Mouse (Mus musculus): ENCODE measurements at regions not wholly inside any gene's neighbourhood (a gene's known extent, or its start where the extent isn't known, plus 50 kb on each side); places are given as distances from the start of the nearest gene placed in this dataset.
A peak's percentile ranks its signal among the peaks of the same experiment; 100 is the strongest.

DNA sequence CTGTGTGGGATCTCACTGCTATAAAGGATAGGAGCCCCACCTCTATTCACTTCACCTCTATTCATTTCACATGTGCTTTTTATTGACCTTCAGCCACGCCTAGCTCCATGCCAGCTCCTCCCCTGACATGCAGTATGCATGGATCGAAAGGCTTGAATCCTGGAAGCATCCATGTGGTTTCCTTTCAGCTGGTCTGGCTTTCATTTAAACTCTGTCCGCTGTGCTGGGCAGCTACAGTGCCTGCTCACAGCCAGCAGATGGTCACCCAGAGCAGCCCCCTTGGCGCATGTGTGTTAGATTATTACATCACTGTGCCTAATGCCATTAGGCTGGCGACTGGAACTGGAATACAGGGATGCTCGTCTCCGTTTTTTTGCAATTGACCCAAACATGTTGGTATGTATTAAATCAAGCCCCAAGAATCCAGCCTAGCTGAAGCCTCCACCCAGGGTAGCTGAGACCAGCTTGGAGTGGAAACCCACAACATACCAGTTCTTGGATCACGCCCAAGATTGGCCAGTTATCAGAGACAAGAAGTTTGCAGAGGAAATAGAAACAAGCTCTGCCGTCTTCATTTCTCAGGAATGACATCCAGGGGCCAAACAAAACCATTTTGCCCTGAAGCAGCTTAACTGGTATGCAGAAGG is 113.2 kb downstream of the Inhbb start:
- intact Hi-C loops (cut with DNase I) = no loop called here

DNA sequence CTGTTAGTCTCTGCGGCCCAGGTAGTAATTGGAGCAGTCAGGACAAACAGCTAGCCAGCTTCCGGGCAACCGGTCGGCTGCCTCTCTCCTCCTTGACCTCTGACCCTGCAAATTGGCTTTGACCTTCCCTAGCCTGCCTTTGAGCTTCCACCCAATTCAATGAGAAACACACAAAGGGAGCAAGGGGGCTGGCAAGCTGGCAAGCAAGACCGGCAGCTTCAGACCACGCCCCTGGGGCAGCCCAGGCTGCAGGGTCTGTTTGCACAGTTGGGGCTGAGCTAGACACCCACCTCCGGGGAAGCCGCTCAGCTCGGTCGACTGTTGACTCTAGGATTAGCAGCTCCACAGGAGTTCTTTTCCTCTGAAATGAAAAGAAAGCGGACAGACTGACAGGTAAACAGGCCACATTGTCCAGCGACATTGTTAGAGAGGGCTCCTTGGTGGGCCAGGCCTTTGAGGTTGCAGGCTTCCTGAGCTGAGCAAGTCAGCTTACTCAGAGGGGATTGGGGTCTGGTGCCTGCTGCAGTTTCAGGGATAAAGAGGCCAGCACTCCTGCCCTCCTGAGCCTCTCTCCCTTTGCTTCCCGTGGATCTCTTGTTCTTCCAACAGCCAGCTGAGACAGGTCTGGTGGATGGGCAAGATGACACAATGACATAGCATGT is 116.6 kb downstream of the Inhbb start:
- intact Hi-C loops (cut with DNase I) = no loop called here
- DNase-seq = no peak

More for the DNA sequence above, 113.2 kb downstream of the Inhbb start:
- peak in 1 of 2 experiments; percentile 29 for DNase-seq

DNA sequence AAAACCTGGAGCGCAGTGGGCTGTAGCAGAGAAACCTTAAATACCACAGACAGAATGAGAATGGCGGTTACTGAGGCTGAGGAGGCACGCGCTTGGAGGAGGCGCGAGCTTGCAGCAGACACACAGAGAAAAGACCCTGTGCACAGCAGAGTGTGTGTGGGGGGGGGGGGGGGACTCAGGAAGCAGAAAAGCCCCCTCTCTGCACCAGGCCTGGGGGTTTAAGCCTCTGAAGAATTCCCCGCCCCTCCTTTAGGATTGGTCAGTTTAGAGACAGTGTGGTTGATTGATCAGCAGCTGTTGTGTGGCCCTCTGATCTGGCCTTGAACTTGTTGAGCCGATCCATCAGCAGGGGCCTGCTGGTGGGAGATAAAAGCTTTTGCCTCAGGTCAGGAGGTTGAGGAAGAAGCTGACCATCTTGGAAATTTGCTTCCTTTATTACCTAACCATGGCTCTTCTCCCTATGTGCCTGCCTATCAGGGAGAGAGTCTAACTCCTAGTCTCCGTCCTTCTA is 117.5 kb downstream of the Inhbb start:
- DNase-seq = no peak
- intact Hi-C loops (cut with DNase I) = no loop called here

DNA sequence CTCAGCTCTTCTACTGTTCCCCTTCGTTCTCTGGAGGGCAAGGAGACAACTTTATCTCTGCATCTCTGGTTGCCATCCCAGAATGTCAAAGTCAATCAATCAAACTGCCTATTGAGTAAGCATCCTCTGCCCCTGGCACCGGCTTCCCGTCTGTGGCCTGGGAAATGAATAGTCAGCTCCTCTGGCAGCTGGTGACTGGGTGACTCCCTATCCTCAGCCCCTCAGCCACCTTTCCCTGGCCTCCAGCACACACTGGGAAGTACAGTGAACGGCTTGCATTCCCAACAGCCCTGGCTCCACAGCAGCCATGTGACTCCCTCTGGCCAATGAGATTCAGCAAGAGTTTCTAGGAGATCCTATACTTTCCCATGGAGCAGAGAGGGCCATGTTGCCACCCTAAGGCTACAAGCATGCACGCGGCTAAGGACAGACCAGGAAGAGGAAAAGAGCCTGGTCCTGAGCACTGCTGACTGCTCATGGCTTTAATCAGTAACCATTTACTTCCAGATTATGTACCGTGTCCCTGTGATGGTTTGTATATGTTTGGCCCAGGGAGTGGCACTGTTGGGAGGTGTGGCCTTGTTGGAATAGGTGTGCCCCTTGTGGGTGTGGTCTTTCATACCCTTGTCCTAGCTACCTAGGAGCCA is 119.6 kb downstream of the Inhbb start:
- DNase-seq = no peak
- intact Hi-C loops (cut with DNase I) = no loop called here

DNA sequence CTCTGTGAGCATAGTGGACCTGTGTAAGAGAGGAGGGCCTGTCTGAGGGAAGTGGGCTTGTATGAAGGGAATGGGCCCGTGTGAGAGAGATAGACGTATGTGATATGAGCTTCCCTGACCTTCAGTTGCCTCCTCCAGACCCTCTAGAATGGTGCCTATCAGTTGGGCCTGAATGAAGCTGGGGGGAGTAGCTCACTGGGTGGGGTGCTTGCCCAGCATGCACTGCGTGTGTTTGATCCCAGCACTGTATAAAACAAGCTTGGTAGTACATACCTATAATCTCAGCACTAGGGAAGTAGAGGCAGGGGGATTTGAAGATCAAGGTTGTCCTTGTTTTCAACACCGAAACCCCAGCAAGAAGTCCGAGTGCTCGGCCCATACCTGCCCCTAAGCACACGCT is 120.1 kb downstream of the Inhbb start:
- no peak for DNase-seq
- intact Hi-C loops (cut with DNase I) = no loop called here

DNA sequence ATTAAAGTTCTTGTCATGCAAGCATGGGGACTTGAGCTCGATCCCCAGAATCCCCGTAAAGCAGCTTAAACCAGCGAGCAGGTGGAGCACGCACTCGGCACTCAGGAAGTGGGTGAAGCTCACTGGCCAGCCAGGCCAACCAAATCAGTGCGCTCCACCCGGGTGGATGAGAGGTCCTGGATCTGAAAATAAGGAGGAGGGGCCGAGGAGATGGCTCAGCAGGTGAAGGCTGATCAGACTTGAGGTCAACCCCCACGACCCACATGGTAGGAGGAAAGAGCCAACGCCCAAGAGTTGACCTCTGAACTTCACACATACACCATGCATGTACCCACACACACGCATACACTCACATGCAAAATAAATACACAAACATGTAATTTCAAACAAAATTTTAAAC is 120.8 kb downstream of the Inhbb start:
- intact Hi-C loops (cut with DNase I) = no loop called here
- no peak for DNase-seq

DNA sequence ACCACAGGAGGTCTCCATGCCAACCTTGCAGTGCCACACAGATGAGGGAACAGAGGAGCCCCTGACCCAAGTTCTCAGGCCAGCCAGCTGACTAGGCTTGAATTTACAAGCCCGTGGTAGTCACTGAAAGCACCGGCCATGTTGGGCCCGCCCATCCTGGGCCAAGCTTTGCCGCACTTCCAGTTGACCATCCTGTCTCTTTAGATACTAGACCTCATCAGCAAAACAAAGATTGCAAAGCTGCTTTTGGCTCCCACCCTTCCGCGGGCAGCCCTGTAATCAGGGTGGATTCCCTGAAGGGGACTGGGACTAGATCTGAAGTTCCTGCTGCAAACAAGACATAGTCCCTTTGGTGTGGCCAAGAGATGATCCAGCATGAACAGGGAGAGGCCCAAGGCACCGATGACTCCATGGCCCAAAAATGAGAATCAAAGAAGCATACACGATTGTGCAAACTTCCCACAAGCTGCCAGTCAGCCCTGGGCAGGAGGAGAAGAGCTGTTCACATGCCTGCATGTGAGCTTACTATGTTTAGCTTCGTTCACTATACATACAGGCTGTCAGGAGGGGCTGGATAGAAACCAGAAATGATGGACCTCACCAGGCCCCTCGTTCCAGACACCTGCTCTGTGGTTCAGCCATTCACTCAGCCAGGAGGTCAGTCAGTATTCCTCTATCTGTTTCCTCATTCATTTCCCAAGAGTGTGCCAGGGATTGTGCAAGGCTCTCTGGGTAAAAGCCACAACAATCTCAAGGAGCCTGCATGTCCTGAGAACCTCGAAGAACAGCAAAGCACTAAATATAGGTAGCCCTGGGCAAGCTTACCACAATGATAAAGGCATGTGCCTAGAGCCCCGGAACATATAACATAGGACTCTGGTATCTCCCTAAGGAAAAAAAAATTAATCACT is 122.0 kb downstream of the Inhbb start:
- DNase-seq = peak; percentile 18 to 25
- intact Hi-C loops (cut with DNase I) = no loop called here

DNA sequence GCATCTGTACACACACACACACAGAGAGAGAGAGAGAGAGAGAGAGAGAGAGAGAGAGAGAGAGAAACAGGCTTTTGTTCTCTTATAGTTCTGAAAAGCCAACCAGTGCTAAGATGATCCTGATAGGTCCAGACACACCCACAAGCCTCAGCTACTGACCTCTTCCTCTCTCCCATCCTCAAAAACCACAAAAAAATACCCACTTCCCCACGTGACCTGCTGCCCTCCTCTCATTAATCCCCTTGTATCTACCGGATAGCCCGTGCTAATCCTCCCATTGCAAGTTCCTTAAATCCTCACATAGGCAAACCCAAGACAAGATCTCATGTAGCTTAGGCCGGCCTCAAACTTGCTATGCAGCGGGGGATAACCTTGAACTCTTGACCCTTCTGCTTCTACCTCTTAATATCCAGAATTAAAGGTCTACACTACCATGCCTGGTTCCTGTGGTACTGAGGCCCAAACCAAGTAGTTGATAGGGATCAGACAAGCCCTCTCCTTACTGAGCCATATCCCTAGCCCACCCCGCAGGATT is 123.3 kb downstream of the Inhbb start:
- intact Hi-C loops (cut with DNase I) = no loop called here
- no peak for DNase-seq

DNA sequence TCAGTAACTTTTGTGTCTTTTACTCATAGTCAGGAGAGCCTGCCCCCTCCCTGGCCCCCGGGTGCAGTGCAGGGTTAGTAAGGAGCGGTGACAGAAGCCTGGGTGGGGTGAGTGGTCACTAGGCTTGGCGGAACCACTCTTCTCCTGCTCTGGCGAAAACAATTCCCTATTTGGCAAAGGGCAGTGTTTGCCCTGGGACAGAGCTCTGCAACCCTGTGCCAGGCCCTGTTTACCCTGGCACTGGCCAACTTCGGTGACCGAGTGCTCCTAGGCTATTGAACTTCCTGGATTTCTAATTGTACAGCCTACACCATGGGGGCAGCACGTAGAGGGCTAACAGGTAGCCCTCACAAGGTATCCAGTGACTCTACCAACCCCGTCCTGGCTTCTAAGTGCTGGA is 126.9 kb downstream of the Inhbb start:
- intact Hi-C loops (cut with DNase I) = no loop called here
- DNase-seq = peak in 1 of 2 experiments; percentile 11

DNA sequence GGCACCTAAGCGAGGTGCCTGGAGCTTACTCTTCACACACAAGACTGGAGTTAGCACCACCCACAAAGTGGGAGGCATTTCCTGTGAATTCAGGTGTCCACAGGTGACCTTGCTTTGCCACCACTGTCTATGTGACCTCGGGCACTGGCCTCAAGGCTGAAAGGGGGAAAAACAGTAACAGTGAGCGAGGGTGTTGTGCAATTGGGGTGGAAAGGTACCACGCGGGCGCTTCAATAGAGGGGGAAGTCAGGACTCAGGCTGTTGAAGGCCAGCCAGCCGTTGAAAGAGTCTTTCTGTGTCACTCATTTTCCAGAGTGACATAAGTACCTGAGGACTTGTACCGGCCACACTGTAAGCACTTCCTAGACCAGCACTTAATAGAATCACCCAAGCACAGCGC is 128.2 kb downstream of the Inhbb start:
- intact Hi-C loops (cut with DNase I) = no loop called here
- DNase-seq = no peak

DNA sequence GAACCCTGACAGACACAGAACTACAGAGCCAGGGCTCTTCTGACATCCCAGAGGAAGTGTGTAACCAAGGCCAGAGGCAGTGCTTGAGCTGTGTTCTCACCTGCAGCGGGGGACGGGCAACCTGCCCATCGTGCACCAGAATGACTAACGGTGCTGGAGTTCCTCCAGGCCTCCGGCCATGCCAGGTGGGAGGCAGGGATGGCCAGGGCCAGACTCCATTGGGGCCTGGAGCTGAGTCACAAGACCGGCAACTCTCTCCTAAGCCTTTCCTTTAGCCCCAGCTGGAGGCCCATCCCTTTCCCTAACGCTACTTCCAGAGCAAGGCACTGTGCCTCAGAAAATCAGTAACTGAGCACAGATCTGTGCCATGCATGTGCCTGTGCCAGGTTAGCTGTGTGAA is 129.8 kb downstream of the Inhbb start:
- DNase-seq = peak; percentile 67 to 71
- intact Hi-C loops (cut with DNase I) = no loop called here

DNA sequence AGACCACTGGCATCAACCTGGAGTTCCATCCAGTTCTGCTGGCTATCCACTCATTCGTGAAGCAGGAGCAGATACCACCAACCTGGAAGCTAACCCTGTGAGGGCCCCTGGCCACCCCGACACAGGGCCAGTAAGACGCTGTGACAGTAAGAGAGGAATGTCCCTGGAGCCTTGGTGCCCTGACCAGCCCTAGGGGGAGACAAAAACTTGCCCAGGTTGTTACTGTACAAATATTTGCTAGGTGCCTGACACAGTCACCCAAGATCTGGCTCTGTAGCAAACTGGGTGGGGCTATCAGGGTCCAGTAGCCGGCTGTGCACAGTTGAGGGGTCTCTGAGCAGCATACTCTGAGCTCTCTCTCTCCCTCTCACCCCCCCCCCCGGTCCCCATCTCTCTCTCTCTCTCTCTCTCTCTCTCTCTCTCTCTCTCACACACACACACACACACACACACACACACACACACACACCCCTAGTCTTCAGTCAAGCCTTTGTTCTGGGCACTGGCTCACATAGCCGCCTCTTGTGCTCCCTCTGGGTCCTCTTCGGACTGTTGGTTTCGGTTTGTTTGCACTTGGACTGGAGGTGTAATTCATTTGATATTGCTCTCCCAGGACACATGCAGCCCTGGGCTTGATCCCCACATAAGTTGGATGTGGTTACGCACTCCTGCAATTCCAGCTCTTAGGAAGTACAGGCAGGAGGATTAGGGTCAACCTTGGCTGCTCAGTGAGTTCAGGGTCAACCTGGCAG is 131.7 kb downstream of the Inhbb start:
- DNase-seq = no peak
- intact Hi-C loops (cut with DNase I) = no loop called here

DNA sequence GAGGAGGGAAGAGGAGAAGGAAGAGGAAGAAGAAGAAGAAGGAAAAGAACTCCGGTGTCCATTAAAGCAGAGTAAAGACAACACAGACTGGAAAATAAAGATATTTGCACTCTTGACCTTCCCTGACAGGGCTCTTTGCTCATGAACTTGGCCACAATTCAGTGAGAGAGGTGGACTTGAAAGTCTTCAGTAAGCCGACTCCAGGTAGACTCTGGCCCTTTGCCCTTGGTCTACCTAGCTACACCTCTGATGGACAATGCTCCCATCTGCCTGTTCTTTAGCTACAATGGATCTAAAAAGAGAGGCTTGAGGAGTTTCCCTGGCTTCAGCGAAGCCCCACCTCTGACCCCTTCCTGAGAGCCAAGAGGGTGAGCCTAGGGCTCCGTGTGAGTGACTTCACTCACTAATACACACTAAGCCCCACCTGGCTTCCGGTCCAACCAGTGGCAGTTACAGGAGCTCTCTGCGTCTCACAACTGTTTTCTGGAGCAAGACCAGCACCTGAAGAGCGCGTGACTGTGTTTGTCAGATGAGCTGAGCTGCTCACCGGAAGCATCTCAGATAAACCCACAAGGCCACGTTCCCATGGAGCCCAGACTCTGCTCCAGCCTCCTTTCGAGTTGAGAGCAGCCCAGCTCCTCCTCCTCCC is 132.4 kb downstream of the Inhbb start:
- intact Hi-C loops (cut with DNase I) = no loop called here
- DNase-seq = no peak

DNA sequence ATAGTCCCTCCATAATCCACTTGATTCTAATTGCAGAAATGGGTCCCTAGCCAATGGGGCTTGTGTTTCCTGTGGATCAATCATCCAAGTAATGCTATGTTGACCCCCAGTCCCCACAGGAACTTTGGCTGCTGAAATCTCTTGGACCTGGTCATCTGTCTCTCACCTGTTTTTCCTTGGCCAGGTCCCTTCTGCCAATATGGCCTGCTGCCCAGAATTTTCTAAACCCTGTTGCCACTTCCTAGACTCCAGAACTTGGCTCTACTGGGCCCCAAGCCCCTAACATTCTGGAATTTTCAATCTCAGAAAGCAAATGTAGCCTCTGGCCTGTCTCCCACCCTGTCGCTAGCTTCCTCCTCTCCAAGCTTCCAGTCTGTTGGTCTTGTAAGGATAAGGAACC is 139.6 kb downstream of the Inhbb start:
- intact Hi-C loops (cut with DNase I) = no loop called here
- DNase-seq = no peak

DNA sequence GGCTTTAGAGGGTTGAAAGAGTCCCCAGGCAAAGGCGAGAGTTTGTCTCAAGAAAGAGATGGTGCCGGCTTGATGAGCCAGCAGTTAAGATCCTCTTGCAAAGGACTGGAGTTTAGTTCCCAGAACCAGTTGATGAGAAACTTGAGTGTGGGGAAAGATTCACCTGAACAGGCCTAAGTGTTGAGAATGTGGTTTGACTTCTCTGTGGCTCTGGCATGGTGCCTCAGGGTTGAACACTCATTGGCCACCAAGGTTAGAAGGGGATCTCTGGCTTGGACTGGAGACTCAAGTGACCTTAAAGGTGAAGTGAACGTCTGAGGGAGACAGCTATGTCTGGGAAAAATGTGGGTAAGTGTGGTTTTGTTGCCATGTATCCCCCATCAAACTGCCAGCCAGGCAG is 142.8 kb downstream of the Inhbb start:
- no peak for DNase-seq
- intact Hi-C loops (cut with DNase I) = no loop called here

DNA sequence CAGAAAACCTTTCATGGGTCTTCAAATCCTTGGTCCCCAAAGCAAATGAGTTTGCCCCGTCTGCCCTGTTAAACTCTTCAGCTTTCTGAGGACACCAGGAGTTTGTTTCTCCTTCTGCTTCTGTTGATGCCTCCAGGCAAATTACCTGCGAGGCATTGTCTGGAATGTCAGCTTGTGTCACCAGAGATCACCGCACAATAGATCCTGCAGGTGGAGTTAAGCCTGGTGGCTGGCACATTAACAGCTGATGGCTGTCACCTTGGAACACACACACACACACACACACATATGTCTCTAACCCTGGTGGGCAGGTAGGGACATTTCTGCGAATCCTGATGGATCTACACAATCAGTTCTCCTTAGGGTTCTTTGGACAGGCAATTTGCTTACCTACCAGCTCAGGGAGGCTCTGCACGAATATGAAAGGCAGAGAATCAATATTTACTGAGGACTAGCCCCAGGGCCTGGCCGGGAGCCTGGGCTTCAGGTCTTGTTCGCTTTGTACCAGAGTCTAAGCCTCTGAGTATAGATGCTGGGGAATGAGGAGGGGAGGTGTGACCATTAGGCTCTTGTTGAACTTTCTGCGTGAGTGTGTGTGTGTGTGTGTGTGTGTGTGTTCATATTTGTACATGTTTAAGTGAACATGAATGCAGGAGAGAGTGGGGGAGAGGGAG is 143.4 kb downstream of the Inhbb start:
- DNase-seq = no peak
- intact Hi-C loops (cut with DNase I) = no loop called here

DNA sequence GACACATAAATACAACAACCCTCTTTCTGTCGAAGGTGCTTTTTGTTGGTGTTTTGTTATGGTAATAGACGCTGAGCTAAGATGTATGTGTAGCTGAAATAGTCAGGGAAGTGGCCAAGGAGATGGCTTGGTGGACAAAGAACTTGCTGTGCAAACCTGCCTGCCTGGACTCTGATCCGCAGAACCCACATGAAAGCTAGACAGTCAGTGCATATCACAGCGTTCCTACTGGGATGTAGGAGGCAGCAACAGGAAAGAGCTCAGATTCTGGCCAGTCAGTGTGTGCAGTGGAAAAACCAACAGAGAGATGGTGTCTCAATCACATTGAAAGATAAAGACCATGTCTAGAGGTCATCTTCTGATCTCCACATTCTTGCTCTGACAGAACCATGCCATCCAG is 144.1 kb downstream of the Inhbb start:
- no peak for DNase-seq
- intact Hi-C loops (cut with DNase I) = no loop called here

DNA sequence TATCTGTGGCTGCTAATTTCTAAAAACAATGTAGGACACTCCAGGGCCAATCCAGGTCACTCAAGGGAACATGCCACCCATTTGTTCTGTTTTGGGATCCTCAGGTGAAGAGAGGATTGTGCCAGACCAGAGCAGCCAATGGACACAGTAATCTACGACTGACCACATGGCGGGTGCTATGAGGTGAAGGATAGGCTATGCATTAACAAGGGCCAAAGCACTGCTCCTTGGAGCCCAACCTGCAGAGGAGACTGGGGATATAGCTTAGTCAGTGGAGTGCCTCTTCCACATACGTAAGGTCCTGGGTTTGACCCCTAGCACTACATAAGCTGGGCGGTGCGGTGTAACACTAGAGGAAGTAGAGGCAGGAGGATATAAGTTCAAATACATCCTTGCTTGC is 156.0 kb downstream of the Inhbb start:
- intact Hi-C loops (cut with DNase I) = no loop called here
- no peak for DNase-seq

All from heart, postnatal 14 days (tissue).